Mouse (Mus musculus) G1E (cell line): ENCODE results near the gene Shpk. TPM values are rescaled to one million over a fixed set of nuclear protein-coding genes. Genes with fewer than 3 reads are reported as not detected.

Experiments used
- ATAC-seq: 2 replicates; pipeline ENCODE4 v1.8.0; 2016; ENCODE audit warnings: mild to moderate bottlenecking; ENCODE audit not compliant: insufficient number of reproducible peaks, poor library complexity, low FRiP score, severe bottlenecking; ENCODE audit errors: extremely low read depth
- DNase-seq: peaks from one replicate; pipeline ENCODE4 v3.0.0; 2012; ENCODE audit warnings: low spot score
- H3K27me3 ChIP-seq: 2 replicates; pipeline ENCODE4 v1.6.1; 2012; ENCODE audit warnings: mild to moderate bottlenecking, low read length, inconsistent platforms; ENCODE audit not compliant: insufficient read depth
- H3K36me3 ChIP-seq: replicated peaks from 2 replicates; pipeline ENCODE3; 2012; ENCODE audit warnings: mild to moderate bottlenecking, inconsistent platforms
- H3K4me1 ChIP-seq: 2 replicates; pipeline ENCODE4 v1.6.1; 2012; ENCODE audit warnings: low read depth, low read length, inconsistent platforms, mixed read lengths; ENCODE audit not compliant: insufficient read depth
- H3K4me3 ChIP-seq: 2 replicates; pipeline ENCODE4 v1.5.1; 2012; ENCODE audit warnings: low read depth, mild to moderate bottlenecking, inconsistent platforms, low read length, moderate library complexity, mixed read lengths
- H3K9me3 ChIP-seq: replicated peaks from 2 replicates; pipeline ENCODE4 v1.6.1; 2012; ENCODE audit warnings: inconsistent platforms
- CTCF ChIP-seq: IDR thresholded peaks from 2 replicates; pipeline ENCODE4 v1.5.1; 2012; ENCODE audit warnings: low read depth, low read length, inconsistent platforms, mixed read lengths
- GATA1 ChIP-seq: IDR thresholded peaks from 2 replicates; pipeline ENCODE4 v1.6.1; 2012; ENCODE audit warnings: borderline replicate concordance, low read length, inconsistent platforms, mixed read lengths
- GATA2 ChIP-seq: IDR thresholded peaks from 2 replicates; pipeline ENCODE4 v1.6.1; 2012; ENCODE audit warnings: low read depth, low read length, inconsistent platforms, borderline replicate concordance
- POLR2AphosphoS5 ChIP-seq: IDR thresholded peaks from 2 replicates; pipeline ENCODE4 v1.6.1; 2012; ENCODE audit warnings: low read depth, low read length, inconsistent platforms; ENCODE audit not compliant: insufficient replicate concordance
- TAL1 ChIP-seq: conservative IDR thresholded peaks from 2 replicates; pipeline ENCODE4 v1.6.1; 2012; ENCODE audit warnings: low read depth, low read length, inconsistent platforms, mixed read lengths
- polyA plus RNA-seq: library from polyadenylated mRNA; stranded (reverse); fragments of >175 nt; gene quantifications from 2 replicates; pipeline ENCODE4 v1.2.3, GENCODE M21; 2012
- total RNA-seq, 2 experiments: library from RNA; stranded (forward) in 1 of 2; stranded (reverse) in 1 of 2; fragments of 200-1000 nt in 1 of 2; fragments of >200 nt in 1 of 2; fragmentation: Nextera tagmentation in 1 of 2; gene quantifications; 2 replicates each; pipeline ENCODE4 v1.2.3; 2014 to 2017

Shpk gene
- total and polyA plus RNA-seq, 3 experiments = 0.83 to 2.8 (median 2.1) TPM

DNA sequence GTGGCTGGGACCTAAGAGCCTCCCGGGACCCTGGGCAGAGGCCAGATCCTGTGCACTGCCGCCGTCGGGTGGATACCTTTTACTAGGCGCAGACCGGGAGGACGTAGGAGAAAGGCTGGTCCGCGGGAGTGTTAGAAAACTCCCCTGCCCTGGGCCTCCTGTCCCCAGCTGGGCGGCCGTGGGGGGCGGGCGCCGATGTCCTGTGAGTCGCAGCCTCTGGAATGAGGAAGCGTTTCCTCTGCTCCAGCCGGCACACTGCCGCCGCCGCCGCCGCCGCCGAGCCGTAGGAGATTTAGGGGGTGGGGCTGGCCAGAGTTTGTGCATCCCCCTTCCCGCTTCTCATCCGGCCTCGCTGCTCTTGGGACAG is 21.8 kb upstream of the Shpk start:
- Histone ChIP-seq H3K36me3 (peaks cover 42% of the 10 kb centered on the region), H3K27me3 (0 out of 2 replicates have a peak, but pooled peaks cover 2% of the 10 kb centered on the region), H3K4me3 (peak overlapping the region; percentile 98), H3K4me1 (peaks cover 42% of the 10 kb centered on the region), H3K9me3 (no peaks in the 10 kb centered on the region)
- 0 out of 2 replicates have a peak, but pooled peaks have one; percentile 19 for ATAC-seq
- DNase-seq = peak; percentile 83
- TF ChIP-seq POLR2AphosphoS5 (no peak), GATA1 (no peak), CTCF (no peak), GATA2 (no peak), TAL1 (no peak)

DNA sequence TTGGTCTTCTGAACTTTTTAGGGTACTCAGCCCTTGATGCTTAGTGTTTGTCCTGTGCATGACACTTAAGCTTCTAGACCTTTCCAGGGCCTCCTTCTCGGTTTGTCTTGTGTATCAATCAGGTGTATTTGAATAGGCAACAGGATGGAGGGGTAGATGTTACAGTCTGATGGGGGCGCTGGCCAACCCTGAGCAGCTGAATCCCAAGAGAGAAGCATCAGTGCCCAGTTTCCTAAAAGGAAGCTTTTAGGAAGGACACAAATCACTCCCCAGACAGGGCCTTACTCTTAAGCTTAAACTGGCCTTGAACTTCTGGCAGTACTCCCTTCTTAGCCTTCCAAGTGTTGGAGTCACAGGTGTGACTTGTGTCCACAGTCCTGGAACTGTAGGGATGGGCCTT is 21.4 kb upstream of the Shpk start:
- Histone ChIP-seq H3K27me3 (0 out of 2 replicates have a peak, but pooled peaks cover 2% of the 10 kb centered on the region), H3K36me3 (peaks cover 38% of the 10 kb centered on the region), H3K4me1 (peaks cover 38% of the 10 kb centered on the region), H3K4me3 (peak overlapping the region; percentile 98), H3K9me3 (no peaks in the 10 kb centered on the region)
- ATAC-seq (no peak), DNase-seq (no peak)
- TF ChIP-seq GATA2 (no peak), TAL1 (no peak), CTCF (no peak), GATA1 (no peak), POLR2AphosphoS5 (no peak)

DNA sequence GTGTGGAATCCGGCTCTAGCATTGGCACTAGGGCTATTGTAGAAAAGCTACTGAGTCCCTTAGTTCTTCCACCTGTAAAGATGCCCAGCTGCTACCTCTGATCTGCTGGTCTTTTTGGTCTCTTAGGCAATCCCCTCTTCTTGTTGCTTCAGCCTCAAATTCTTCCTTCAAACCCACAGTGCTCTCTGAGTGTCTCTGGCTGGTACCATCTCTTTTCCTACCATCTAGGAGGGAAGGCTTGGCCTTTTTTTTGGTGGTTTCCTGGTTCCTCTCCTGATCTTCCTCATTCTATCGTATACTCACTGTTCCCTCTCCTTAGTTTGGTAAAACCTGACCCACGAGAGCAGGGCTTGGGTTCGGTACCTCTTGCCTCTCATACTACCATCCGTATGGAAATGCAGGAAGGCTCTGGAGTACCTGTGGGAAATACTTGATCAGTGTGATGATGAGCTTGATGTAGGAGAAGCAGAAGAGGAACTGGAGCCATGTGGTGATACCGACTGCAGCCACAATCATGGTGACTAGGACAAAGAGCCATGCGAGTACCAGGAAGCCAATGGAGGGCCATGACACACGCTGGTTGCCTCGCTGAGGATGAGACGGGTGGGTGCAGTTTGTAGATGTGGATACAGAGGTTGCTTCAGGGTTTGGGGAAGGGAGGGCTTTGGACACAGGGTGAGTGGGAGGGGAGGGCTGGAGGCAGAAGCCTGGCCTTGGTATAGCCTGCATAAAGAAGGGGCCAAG is 13.2 kb upstream of the Shpk start:
- Histone ChIP-seq H3K4me3 (no peak overlapping the region), H3K36me3 (peaks cover 77% of the 10 kb centered on the region), H3K9me3 (no peaks in the 10 kb centered on the region), H3K27me3 (no peaks in the 10 kb centered on the region), H3K4me1 (no peaks in the 10 kb centered on the region)
- DNase-seq = no peak
- TF ChIP-seq POLR2AphosphoS5 = no peak
- no peak for TF ChIP-seq CTCF
- no peak for TF ChIP-seq TAL1
- TF ChIP-seq GATA1 = no peak
- TF ChIP-seq GATA2 = no peak
- ATAC-seq = no peak

DNA sequence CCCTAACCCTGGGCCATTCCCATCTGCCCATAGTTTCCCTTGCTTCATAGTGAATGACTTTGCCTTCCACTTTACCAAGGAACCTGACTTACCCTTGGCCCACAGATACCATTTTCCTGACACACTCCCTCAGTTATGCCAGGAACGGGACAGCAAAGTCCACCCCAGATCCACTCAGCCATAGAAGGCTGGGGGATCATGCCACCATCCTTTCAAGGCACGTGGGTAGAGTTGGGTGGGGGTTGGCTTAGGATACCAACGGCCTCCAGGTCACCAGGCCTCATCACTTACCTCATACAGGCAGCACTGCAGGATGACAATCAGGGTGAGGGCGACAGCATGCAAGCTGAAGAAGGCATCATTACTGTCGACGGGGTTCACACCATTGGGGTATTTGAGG is 12.0 kb upstream of the Shpk start:
- Histone ChIP-seq H3K4me1 (no peaks in the 10 kb centered on the region), H3K9me3 (no peaks in the 10 kb centered on the region), H3K27me3 (no peaks in the 10 kb centered on the region), H3K4me3 (no peak overlapping the region), H3K36me3 (peaks cover 85% of the 10 kb centered on the region)
- ATAC-seq = no peak
- DNase-seq = no peak
- TF ChIP-seq GATA2 (no peak), TAL1 (no peak), CTCF (no peak)

DNA sequence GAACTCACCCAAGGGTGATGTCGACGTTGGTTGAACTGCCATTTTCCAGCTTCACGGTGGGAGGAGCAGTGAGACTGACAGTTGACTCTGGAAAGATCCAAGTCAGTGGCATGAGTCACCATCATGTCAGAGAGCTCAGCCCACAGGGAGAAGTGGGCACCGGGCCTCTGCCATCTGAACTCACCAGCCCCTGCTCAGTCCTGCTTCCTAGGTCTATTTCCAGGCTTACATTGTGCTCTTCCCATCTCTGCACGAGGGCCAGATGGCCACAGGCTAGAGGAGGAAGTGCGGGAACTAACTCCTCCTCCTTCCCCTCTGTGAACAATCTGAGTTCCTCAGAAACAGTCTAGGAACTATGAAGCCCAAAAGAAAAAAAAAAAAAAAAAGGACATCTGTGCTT is 6.2 kb upstream of the Shpk start:
- peaks cover 78% of the 10 kb centered on the region for H3K36me3 ChIP-seq
- ATAC-seq (no peak), DNase-seq (no peak)
- no peaks in the 10 kb centered on the region for H3K9me3 ChIP-seq
- H3K4me1 ChIP-seq = peaks cover 10% of the 10 kb centered on the region
- H3K27me3 ChIP-seq = no peaks in the 10 kb centered on the region
- no peak overlapping the region for H3K4me3 ChIP-seq
- TF ChIP-seq CTCF = no peak
- no peak for TF ChIP-seq GATA1
- TF ChIP-seq POLR2AphosphoS5 = no peak
- TF ChIP-seq TAL1 = no peak
- no peak for TF ChIP-seq GATA2

DNA sequence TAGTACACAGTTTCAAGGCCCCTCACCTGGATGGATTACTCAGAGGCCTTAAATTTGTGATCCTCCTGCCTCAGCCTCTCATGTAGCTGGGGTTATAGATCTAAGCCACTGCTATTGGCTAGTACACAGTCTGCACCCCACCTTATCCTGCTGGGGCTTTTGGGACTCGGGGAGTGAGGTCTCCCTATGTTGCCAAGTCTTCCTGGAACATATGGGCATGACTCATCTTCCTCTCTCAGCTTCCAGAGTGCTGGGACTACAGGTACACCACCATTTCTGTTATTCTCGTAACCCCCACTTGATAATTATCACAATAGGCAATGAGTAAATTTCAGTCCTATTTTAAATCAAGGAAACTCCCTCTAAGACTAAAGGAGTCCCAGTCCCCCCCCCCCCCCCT is 4.8 kb upstream of the Shpk start:
- Histone ChIP-seq H3K4me1 (peaks cover 22% of the 10 kb centered on the region), H3K36me3 (peaks cover 65% of the 10 kb centered on the region), H3K9me3 (no peaks in the 10 kb centered on the region), H3K4me3 (no peak overlapping the region), H3K27me3 (no peaks in the 10 kb centered on the region)
- DNase-seq (no peak), ATAC-seq (no peak)
- TF ChIP-seq POLR2AphosphoS5 (no peak), TAL1 (no peak), GATA1 (no peak), GATA2 (no peak), CTCF (no peak)
